Mouse (Mus musculus): ENCODE measurements around the gene Tmub1. TPM values are rescaled to one million over a fixed set of nuclear protein-coding genes. Genes with fewer than 3 reads are reported as not detected.

The Tmub1 gene
- polyA plus RNA-seq, 1 experiment, result 9.8 TPM

DNA sequence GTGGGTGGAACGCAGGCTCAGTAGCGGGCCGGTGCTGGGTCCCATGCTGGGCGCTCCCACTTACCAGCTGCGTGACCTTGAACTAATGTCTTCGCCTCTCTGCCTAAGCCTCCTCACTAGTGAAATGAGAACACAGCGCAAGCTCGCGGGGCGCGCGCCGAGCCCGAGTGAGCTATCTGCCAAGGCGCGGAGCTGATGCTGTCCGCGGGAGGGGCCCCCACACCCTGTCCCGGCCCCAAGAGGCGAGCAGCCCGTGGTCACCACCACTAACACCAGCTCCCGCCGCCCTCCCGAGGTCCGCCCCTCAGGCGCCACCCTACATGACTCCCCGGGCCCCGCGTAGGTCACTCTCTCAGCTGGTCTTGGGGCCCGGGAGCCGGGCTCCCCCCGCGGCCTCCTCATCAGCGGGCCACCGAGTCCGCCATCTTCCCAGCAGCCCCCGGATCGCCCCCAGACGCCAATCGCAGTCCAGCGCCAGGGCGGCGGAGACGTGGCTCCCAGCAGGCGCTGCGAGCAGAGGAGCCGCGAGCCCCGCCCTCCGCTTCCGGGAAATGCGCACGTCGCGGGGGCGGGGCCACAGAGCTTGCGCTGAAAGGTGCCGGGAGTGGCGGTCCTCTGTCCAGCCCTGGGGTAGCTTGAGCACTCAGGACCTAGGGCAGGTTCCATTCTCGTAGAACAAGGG, 2.8 kb downstream of the Tmub1 start, which contains the start of gene Fastk:
Gene Fastk, minus strand, starts transcription at position 542 of the 682 bp plus-strand sequence.
- Histone ChIP-seq H3K27me3 (ENCODE audit: control insufficient read depth, insufficient read depth, insufficient read length) (no peaks in the 10 kb centered on the region), H3K4me3 (ENCODE audit: insufficient read depth, poor library complexity, severe bottlenecking) (peak within 1 kb of the TSS; percentile 75), H3K79me2 (ENCODE audit: control insufficient read depth, insufficient read depth) (peaks cover 22% of the 10 kb centered on the region), H3K79me3 (ENCODE audit: low read depth) (peaks cover 8% of the 10 kb centered on the region), H3K36me3 (ENCODE audit: control insufficient read depth, insufficient read depth) (peaks cover 35% of the 10 kb centered on the region), H3ac (ENCODE audit: control insufficient read depth, insufficient read length, low read depth) (peak within 1 kb of the TSS; percentile 89)
- no peak for TF ChIP-seq MYOG (IDR thresholded peaks at IDR 0.05; ENCODE audit: control insufficient read depth, extremely low read depth, insufficient read length)
- no peak for TF ChIP-seq MAX (IDR thresholded peaks at IDR 0.05)
- TF ChIP-seq MYOD1 (IDR thresholded peaks at IDR 0.05; ENCODE audit: control insufficient read depth, insufficient read length, low read depth), result no peak
- TF ChIP-seq CEBPB (IDR thresholded peaks at IDR 0.05; ENCODE audit: low read depth), result no peak
- TF ChIP-seq USF1 (IDR thresholded peaks at IDR 0.05; ENCODE audit: low read depth), result no peak
- TF ChIP-seq CTCF (IDR thresholded peaks at IDR 0.05; ENCODE audit: control insufficient read depth, insufficient read depth, insufficient read length), result no peak
- TF ChIP-seq FOSL1 (IDR thresholded peaks at IDR 0.05; ENCODE audit: insufficient read depth, low read length, poor library complexity, severe bottlenecking), result no peak

GRCm38 (mm10) chr5:24443927-24444326, 3.7 kb downstream of the Tmub1 start:
- peaks cover 43% of the 10 kb centered on the region for H3K36me3 ChIP-seq (ENCODE audit: control insufficient read depth, insufficient read depth)
- peak overlapping the region; percentile 75 for H3K4me3 ChIP-seq (ENCODE audit: insufficient read depth, poor library complexity, severe bottlenecking)
- no peak for TF ChIP-seq USF1 (IDR thresholded peaks at IDR 0.05; ENCODE audit: low read depth)
- no peak for TF ChIP-seq FOSL1 (IDR thresholded peaks at IDR 0.05; ENCODE audit: insufficient read depth, low read length, poor library complexity, severe bottlenecking)
- no peak for TF ChIP-seq CTCF (IDR thresholded peaks at IDR 0.05; ENCODE audit: control insufficient read depth, insufficient read depth, insufficient read length)
- TF ChIP-seq MAX (IDR thresholded peaks at IDR 0.05), result no peak
- TF ChIP-seq MYOD1 (IDR thresholded peaks at IDR 0.05; ENCODE audit: control insufficient read depth, insufficient read length, low read depth), result no peak
- no peak for TF ChIP-seq MYOG (IDR thresholded peaks at IDR 0.05; ENCODE audit: control insufficient read depth, extremely low read depth, insufficient read length)
- TF ChIP-seq CEBPB (IDR thresholded peaks at IDR 0.05; ENCODE audit: low read depth), result no peak
- H3K79me3 ChIP-seq (ENCODE audit: low read depth), result peaks cover 8% of the 10 kb centered on the region
- no peaks in the 10 kb centered on the region for H3K27me3 ChIP-seq (ENCODE audit: control insufficient read depth, insufficient read depth, insufficient read length)
- H3K79me2 ChIP-seq (ENCODE audit: control insufficient read depth, insufficient read depth), result peaks cover 22% of the 10 kb centered on the region
- peak overlapping the region; percentile 41 for H3ac ChIP-seq (ENCODE audit: control insufficient read depth, insufficient read length, low read depth)

GRCm38 (mm10) chr5:24443204-24443603, 4.5 kb downstream of the Tmub1 start:
- peaks cover 8% of the 10 kb centered on the region for H3K79me3 ChIP-seq (ENCODE audit: low read depth)
- no peaks in the 10 kb centered on the region for H3K27me3 ChIP-seq (ENCODE audit: control insufficient read depth, insufficient read depth, insufficient read length)
- no peak overlapping the region for H3K4me3 ChIP-seq (ENCODE audit: insufficient read depth, poor library complexity, severe bottlenecking)
- TF ChIP-seq USF1 (IDR thresholded peaks at IDR 0.05; ENCODE audit: low read depth) (no peak), CTCF (IDR thresholded peaks at IDR 0.05; ENCODE audit: control insufficient read depth, insufficient read depth, insufficient read length) (no peak), CEBPB (IDR thresholded peaks at IDR 0.05; ENCODE audit: low read depth) (no peak), MAX (IDR thresholded peaks at IDR 0.05) (no peak), MYOD1 (IDR thresholded peaks at IDR 0.05; ENCODE audit: control insufficient read depth, insufficient read length, low read depth) (no peak), MYOG (IDR thresholded peaks at IDR 0.05; ENCODE audit: control insufficient read depth, extremely low read depth, insufficient read length) (no peak), FOSL1 (IDR thresholded peaks at IDR 0.05; ENCODE audit: insufficient read depth, low read length, poor library complexity, severe bottlenecking) (no peak)
- peaks cover 50% of the 10 kb centered on the region for H3K36me3 ChIP-seq (ENCODE audit: control insufficient read depth, insufficient read depth)
- peaks cover 22% of the 10 kb centered on the region for H3K79me2 ChIP-seq (ENCODE audit: control insufficient read depth, insufficient read depth)
- no peak overlapping the region for H3ac ChIP-seq (ENCODE audit: control insufficient read depth, insufficient read length, low read depth)

DNA sequence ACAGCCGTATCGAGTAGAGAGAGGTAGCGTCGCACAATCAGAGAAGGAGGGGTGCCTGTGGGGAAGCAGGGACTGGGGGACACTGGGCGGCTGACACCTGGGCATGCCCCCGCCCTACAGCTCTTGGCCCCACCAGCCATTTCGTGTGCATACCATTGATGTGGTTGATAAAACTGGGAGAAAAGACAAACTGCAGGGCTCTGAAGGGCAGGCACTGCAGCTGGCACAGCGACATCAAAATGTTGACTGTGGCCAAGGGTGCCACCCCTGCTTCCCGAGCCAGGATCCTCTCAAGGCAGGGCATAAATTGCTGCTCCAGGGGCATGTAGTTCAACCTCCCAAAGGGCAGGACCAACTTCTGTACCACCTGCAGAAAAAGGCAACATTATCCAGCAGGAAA, 5.6 kb downstream of the Tmub1 start:
- Histone ChIP-seq H3ac (ENCODE audit: control insufficient read depth, insufficient read length, low read depth) (no peak overlapping the region), H3K4me3 (ENCODE audit: insufficient read depth, poor library complexity, severe bottlenecking) (no peak overlapping the region), H3K27me3 (ENCODE audit: control insufficient read depth, insufficient read depth, insufficient read length) (no peaks in the 10 kb centered on the region), H3K79me3 (ENCODE audit: low read depth) (peaks cover 8% of the 10 kb centered on the region), H3K79me2 (ENCODE audit: control insufficient read depth, insufficient read depth) (peaks cover 22% of the 10 kb centered on the region), H3K36me3 (ENCODE audit: control insufficient read depth, insufficient read depth) (peaks cover 62% of the 10 kb centered on the region)
- TF ChIP-seq MAX (IDR thresholded peaks at IDR 0.05) (no peak), MYOG (IDR thresholded peaks at IDR 0.05; ENCODE audit: control insufficient read depth, extremely low read depth, insufficient read length) (no peak), USF1 (IDR thresholded peaks at IDR 0.05; ENCODE audit: low read depth) (no peak), CTCF (IDR thresholded peaks at IDR 0.05; ENCODE audit: control insufficient read depth, insufficient read depth, insufficient read length) (no peak), MYOD1 (IDR thresholded peaks at IDR 0.05; ENCODE audit: control insufficient read depth, insufficient read length, low read depth) (no peak)

GRCm38 (mm10) chr5:24441187-24441586, 6.5 kb downstream of the Tmub1 start:
- no peak overlapping the region for H3ac ChIP-seq (ENCODE audit: control insufficient read depth, insufficient read length, low read depth)
- H3K79me3 ChIP-seq (ENCODE audit: low read depth), result peaks cover 8% of the 10 kb centered on the region
- peaks cover 70% of the 10 kb centered on the region for H3K36me3 ChIP-seq (ENCODE audit: control insufficient read depth, insufficient read depth)
- no peaks in the 10 kb centered on the region for H3K27me3 ChIP-seq (ENCODE audit: control insufficient read depth, insufficient read depth, insufficient read length)
- TF ChIP-seq CTCF (IDR thresholded peaks at IDR 0.05; ENCODE audit: control insufficient read depth, insufficient read depth, insufficient read length), result no peak
- no peak for TF ChIP-seq MYOG (IDR thresholded peaks at IDR 0.05; ENCODE audit: control insufficient read depth, extremely low read depth, insufficient read length)
- TF ChIP-seq MYOD1 (IDR thresholded peaks at IDR 0.05; ENCODE audit: control insufficient read depth, insufficient read length, low read depth), result no peak
- TF ChIP-seq CEBPB (IDR thresholded peaks at IDR 0.05; ENCODE audit: low read depth), result no peak
- no peak for TF ChIP-seq MAX (IDR thresholded peaks at IDR 0.05)
- TF ChIP-seq USF1 (IDR thresholded peaks at IDR 0.05; ENCODE audit: low read depth), result no peak
- no peak for TF ChIP-seq FOSL1 (IDR thresholded peaks at IDR 0.05; ENCODE audit: insufficient read depth, low read length, poor library complexity, severe bottlenecking)
- H3K4me3 ChIP-seq (ENCODE audit: insufficient read depth, poor library complexity, severe bottlenecking), result no peak overlapping the region
- peaks cover 22% of the 10 kb centered on the region for H3K79me2 ChIP-seq (ENCODE audit: control insufficient read depth, insufficient read depth)
